Mouse (Mus musculus) cortical plate, adult 2 months (tissue): Measurements from ENCODE around the gene Zfhx2. TPM values are rescaled to one million over a fixed set of nuclear protein-coding genes. Genes with fewer than 3 reads are reported as not detected.

Source experiments
- H3K27ac ChIP-seq: fragments of 200-500 bp; 2 replicates; pipeline ENCODE4 v1.5.1; 2012; ENCODE audit warnings: low read length, control low read depth, inconsistent platforms; ENCODE audit not compliant: insufficient read depth
- H3K4me1 ChIP-seq: fragments of 200-500 bp; 2 replicates; pipeline ENCODE4 v1.6.1; 2011; ENCODE audit warnings: low read length; ENCODE audit not compliant: control insufficient read depth, insufficient read depth
- H3K4me3 ChIP-seq: fragments of 200-500 bp; 2 replicates; pipeline ENCODE4 v1.5.1; 2011; ENCODE audit warnings: mild to moderate bottlenecking, low read length, control low read depth; ENCODE audit not compliant: insufficient read depth
- CTCF ChIP-seq: fragments of 200-500 bp; IDR thresholded peaks from 2 replicates; pipeline ENCODE4 v1.5.1; 2011; ENCODE audit warnings: mild to moderate bottlenecking, control low read depth, low read length; ENCODE audit not compliant: insufficient read depth; ENCODE audit errors: extremely low read depth
- POLR2A ChIP-seq: fragments of 200-500 bp; IDR thresholded peaks from 2 replicates; pipeline ENCODE4 v1.6.1; 2011; ENCODE audit warnings: mild to moderate bottlenecking, low read length, control low read depth; ENCODE audit not compliant: insufficient read depth; ENCODE audit errors: extremely low read depth
- polyA plus RNA-seq: library from polyadenylated mRNA; depleted of rRNA; stranded (reverse); fragments of >200 nt; gene quantifications from 2 replicates; pipeline ENCODE4 v1.2.3, GENCODE M21; 2012

The Zfhx2 gene
- polyA plus RNA-seq, 1 experiment, result 13.0 TPM

GRCm38 (mm10) chr14:55115846-55116245 is 23.7 kb upstream of the Zfhx2 start:
- peak overlapping the region; percentile 96 for H3K27ac ChIP-seq
- H3K4me3 ChIP-seq, result peak overlapping the region; percentile 99
- H3K4me1 ChIP-seq, result peaks cover 8% of the 10 kb centered on the region
- TF ChIP-seq POLR2A (no peak), CTCF (no peak)

GRCm38 (mm10) chr14:55114759-55115701 is 22.9 kb upstream of the Zfhx2 start:
- TF ChIP-seq POLR2A (peak; percentile 32; the same call in 1 of the 2 replicates), CTCF (no peak)
- peaks cover 10% of the 10 kb centered on the region for H3K4me1 ChIP-seq
- H3K27ac ChIP-seq, result peak overlapping the region; percentile 96
- peak overlapping the region; percentile 99 for H3K4me3 ChIP-seq

DNA sequence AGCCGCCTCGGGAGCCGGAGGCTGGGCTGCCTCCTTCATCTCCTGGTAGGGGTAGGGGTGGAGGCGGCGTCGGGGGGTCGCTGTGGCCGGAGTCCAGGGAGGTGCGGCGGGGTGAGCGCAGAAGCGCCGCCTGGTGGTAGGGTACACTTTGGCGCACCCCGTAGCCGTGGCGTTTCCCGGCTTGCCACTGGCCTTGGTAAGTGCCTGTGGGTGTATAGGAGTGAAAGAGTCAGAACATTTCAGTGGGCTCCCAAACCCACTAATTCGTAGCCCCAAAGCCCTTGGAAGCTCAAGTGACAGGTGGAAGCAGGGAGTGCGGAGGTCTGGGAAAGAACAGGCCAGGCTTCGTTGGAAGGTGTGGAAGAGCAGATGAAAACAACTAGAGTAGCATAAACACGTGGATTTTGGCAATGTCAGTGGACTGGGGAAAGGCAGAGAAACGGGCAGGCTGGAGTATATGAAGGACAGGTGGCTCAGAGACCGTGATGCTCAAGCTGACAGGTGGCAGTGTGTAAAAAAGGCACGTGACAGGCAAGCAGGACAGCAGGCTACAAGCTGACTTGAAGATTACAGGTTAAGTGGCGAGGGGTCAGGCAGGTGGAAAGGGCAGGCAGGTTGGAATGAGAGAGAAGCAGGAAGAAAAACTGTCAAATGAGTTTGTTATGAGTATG is 22.0 kb upstream of the Zfhx2 start:
- H3K27ac ChIP-seq, result peak overlapping the region; percentile 92
- peak overlapping the region; percentile 99 for H3K4me3 ChIP-seq
- no peak for TF ChIP-seq POLR2A
- TF ChIP-seq CTCF, result peak; percentile 24; the same call in 1 of the 2 replicates
- peaks cover 10% of the 10 kb centered on the region for H3K4me1 ChIP-seq

DNA sequence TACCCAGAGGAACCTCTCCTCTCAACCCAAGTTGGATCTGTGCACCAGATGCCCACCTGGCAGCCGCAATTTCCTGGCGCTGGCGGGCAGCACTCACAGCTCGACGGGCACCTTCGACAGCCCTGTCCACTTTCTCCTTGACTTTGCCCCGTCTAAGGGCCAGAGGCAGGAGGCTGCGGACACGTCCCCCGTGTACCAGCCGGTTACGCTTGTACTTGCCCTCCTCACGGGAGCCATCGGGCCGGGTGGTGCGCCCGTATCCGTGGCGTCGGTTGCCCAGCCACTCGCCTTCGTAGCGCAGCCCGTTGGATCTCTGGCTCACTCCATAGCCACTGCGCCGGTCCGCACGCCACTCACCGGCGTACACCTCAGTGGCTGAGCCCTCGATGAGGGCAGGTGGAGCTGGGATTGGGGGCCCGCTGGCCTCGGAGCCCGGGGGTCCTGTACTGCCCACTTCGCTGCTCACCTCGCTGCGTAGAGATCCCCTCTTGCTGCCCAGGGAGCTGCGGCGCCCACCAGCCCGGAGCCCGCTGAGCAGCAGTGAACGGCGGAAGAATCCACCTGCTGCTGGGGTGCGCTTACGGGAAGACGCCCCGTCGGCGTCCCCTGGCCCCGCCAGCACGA is 21.3 kb upstream of the Zfhx2 start:
- H3K4me1 ChIP-seq, result peaks cover 8% of the 10 kb centered on the region
- peak overlapping the region; percentile 69; the same call in 1 of the 2 replicates for H3K27ac ChIP-seq
- TF ChIP-seq CTCF (no peak), POLR2A (no peak)

GRCm38 (mm10) chr14:55111720-55112119 is 19.6 kb upstream of the Zfhx2 start:
- Histone ChIP-seq H3K27ac (peak overlapping the region; percentile 60; the same call in 1 of the 2 replicates), H3K4me1 (peaks cover 9% of the 10 kb centered on the region)
- peak; percentile 71 for TF ChIP-seq POLR2A
- TF ChIP-seq CTCF, result no peak

More for the DNA sequence above, 21.3 kb upstream of the Zfhx2 start:
- peak overlapping the region; percentile 99; the same call in 1 of the 2 replicates for H3K4me3 ChIP-seq

DNA sequence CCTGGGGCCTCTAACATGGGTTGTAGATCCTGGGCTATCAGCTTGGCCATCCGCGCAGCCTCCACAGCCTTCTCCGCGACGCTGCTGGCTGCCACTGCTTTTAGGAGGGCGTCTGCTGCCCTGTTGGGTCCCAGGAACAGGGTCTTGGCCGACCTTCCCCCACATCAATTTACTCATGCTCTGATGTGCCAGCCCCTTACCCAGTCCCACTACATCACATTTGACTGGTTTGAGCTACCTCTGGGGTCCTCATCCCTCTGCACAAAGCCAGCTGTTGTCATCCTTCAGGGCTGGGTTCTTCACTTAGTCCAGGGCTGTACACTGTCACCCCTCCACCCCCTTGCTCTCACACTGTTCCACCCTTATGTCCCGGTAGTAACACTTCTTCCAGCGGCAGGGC is 18.0 kb upstream of the Zfhx2 start:
- Histone ChIP-seq H3K4me3 (no peak overlapping the region), H3K27ac (peak overlapping the region; percentile 39), H3K4me1 (peaks cover 9% of the 10 kb centered on the region)
- TF ChIP-seq CTCF, result no peak
- TF ChIP-seq POLR2A, result no peak

More at GRCm38 (mm10) chr14:55111720-55112119, 19.6 kb upstream of the Zfhx2 start:
- no peak overlapping the region for H3K4me3 ChIP-seq

DNA sequence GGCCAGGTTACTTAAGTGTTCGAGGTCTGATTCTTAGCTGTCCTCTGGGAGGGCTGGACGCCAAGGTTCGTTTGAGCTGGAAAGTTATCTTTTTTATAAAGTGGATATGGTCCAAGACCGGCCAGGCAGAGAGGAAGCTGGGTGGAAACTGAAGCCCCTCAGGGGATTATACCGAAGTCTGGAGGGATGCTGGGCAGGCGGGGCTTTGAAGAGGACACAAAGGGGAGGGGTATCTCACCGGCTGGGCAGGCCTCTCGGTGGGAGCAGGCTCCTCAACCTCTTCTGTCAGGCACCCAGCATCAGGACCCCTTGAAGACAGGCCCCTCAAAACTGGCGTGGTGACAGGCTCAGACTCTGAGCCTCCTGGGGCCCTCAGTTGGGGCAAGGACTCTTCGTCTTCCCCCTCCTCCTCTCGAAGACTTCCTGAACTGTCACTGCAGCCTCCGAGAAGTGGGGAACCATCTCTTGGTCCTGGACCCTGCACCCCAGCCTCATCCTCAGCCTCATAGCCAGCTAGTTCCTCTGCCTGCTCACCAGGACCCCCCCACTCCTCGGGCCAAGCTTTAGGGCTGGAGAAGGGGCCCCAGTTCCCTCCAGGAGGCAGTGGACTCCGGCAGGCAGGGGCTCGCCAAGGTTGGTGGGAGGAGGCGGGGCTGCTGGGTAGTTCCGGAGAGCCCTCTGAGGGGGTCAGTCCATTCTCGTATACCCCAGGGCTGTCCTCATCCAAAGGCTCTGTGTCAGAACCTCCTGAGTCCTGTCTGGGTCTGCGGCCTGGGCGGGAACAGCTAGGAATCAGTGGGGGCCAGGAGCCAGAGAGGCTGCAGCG is 17.1 kb upstream of the Zfhx2 start:
- Histone ChIP-seq H3K27ac (peak overlapping the region; percentile 58), H3K4me1 (peaks cover 9% of the 10 kb centered on the region), H3K4me3 (no peak overlapping the region)
- TF ChIP-seq POLR2A (no peak), CTCF (no peak)

GRCm38 (mm10) chr14:55108202-55108870 is 16.2 kb upstream of the Zfhx2 start:
- Histone ChIP-seq H3K27ac (peak overlapping the region; percentile 83), H3K4me3 (no peak overlapping the region), H3K4me1 (peaks cover 9% of the 10 kb centered on the region)
- TF ChIP-seq CTCF (no peak), POLR2A (peak; percentile 69; the same call in 1 of the 2 replicates)
